Mouse (Mus musculus) embryonic fibroblast, embryonic 13.5 days (primary cell): ENCODE data around the gene Wwox.

Experiments used
- CTCF ChIP-seq: IDR thresholded peaks from 2 replicates; pipeline ENCODE4 v1.5.1; 2011; ENCODE audit warnings: mild to moderate bottlenecking, control low read depth, low read length, moderate library complexity, borderline replicate concordance; ENCODE audit not compliant: insufficient read depth
- POLR2A ChIP-seq: IDR thresholded peaks from 2 replicates; pipeline ENCODE4 v1.6.1; 2011; ENCODE audit warnings: low read depth, mild to moderate bottlenecking, control low read depth, low read length, moderate library complexity

DNA sequence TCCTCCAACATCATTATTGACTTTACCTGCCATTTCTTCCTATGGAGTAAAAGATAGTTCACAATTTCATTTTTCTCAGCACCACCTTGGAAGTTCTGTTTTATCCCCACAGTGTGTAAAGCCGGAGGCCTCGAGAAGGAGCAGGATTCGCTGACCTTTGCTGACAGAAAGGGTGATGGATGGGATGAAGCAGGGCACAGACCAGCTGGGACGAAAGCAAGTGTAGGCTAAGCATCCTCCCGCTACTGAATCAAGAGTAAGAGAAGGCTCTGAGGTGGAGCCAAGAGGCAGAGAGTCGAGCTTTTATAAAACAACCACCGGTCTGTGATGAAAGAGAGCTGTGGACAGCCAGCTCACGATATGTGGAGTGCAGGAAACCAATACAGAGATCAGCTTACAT is 850.8 kb downstream of the Wwox start:
- no peak for TF ChIP-seq CTCF
- TF ChIP-seq POLR2A: no peak
